Mouse (Mus musculus): ENCODE results near the gene Qrich1. TPM values are rescaled to one million over a fixed set of nuclear protein-coding genes. Genes with fewer than 3 reads are reported as not detected.

The Qrich1 gene
- polyA plus RNA-seq, 1 experiment from 2014 or later = 156 TPM

- Histone ChIP-seq H3K4me3 (replicated peaks) (no peak overlapping the region), H3K4me2 (no peak overlapping the region), H3K9ac (replicated peaks) (no peak overlapping the region), H3K27me3 (no peaks in the 10 kb centered on the region), H3K4me1 (replicated peaks) (peaks cover 15% of the 10 kb centered on the region), H3K36me3 (peaks cover 33% of the 10 kb centered on the region), H3K27ac (no peak overlapping the region), H3K9me3 (no peaks in the 10 kb centered on the region)
- no peak for ATAC-seq (ENCODE audit: insufficient number of reproducible peaks, insufficient read depth, low FRiP score, low TSS enrichment, low read depth)
- WGBS = 96% methylated on average over 4 of the region's 4 CpGs
Observed at GRCm38 (mm10) chr9:108523341-108523740, 6.7 kb downstream of the Qrich1 start.

- no peaks in the 10 kb centered on the region for H3K4me1 ChIP-seq (replicated peaks)
- H3K9me3 ChIP-seq = no peaks in the 10 kb centered on the region
- ATAC-seq (ENCODE audit: insufficient number of reproducible peaks, insufficient read depth, low FRiP score, low TSS enrichment, low read depth) = no peak
- H3K4me3 ChIP-seq (replicated peaks) = no peak overlapping the region
- H3K9ac ChIP-seq (replicated peaks) = no peak overlapping the region
- no peak overlapping the region for H3K4me2 ChIP-seq
- no peak overlapping the region for H3K27ac ChIP-seq
- H3K27me3 ChIP-seq = no peaks in the 10 kb centered on the region
- peaks cover 48% of the 10 kb centered on the region for H3K36me3 ChIP-seq
- WGBS = 89% methylated on average over 3 of the region's 3 CpGs
Observed at GRCm38 (mm10) chr9:108525400-108525799, 8.8 kb downstream of the Qrich1 start.

- Histone ChIP-seq H3K36me3 (peaks cover 82% of the 10 kb centered on the region), H3K27me3 (no peaks in the 10 kb centered on the region), H3K9ac (replicated peaks) (no peak overlapping the region), H3K4me3 (replicated peaks) (no peak overlapping the region), H3K9me3 (no peaks in the 10 kb centered on the region), H3K4me1 (replicated peaks) (no peaks in the 10 kb centered on the region), H3K27ac (no peak overlapping the region), H3K4me2 (no peak overlapping the region)
- no peak for ATAC-seq (ENCODE audit: insufficient number of reproducible peaks, insufficient read depth, low FRiP score, low TSS enrichment, low read depth)
- whole genome bisulfite sequencing = 88% methylated on average over 1 of the region's 1 CpGs
Observed at GRCm38 (mm10) chr9:108530954-108531353, 14.3 kb downstream of the Qrich1 start.

GRCm38 (mm10) chr9:108531496-108531895 is 14.9 kb downstream of the Qrich1 start:
- peaks cover 87% of the 10 kb centered on the region for H3K36me3 ChIP-seq
- no peak overlapping the region for H3K4me3 ChIP-seq (replicated peaks)
- no peaks in the 10 kb centered on the region for H3K4me1 ChIP-seq (replicated peaks)
- no peaks in the 10 kb centered on the region for H3K9me3 ChIP-seq
- no peaks in the 10 kb centered on the region for H3K27me3 ChIP-seq
- no peak for ATAC-seq (ENCODE audit: insufficient number of reproducible peaks, insufficient read depth, low FRiP score, low TSS enrichment, low read depth)
- H3K9ac ChIP-seq (replicated peaks) = no peak overlapping the region
- no peak overlapping the region for H3K27ac ChIP-seq
- no peak overlapping the region for H3K4me2 ChIP-seq
- 88% methylated on average over 1 of the region's 1 CpGs for WGBS

GRCm38 (mm10) chr9:108540846-108541245 is 24.2 kb downstream of the Qrich1 start:
- Histone ChIP-seq H3K27me3 (no peaks in the 10 kb centered on the region), H3K4me1 (replicated peaks) (no peaks in the 10 kb centered on the region), H3K27ac (no peak overlapping the region), H3K9me3 (no peaks in the 10 kb centered on the region), H3K36me3 (peaks cover 93% of the 10 kb centered on the region), H3K9ac (replicated peaks) (no peak overlapping the region), H3K4me3 (replicated peaks) (no peak overlapping the region), H3K4me2 (no peak overlapping the region)
- no peak for ATAC-seq (ENCODE audit: insufficient number of reproducible peaks, insufficient read depth, low FRiP score, low TSS enrichment, low read depth)

- H3K4me3 ChIP-seq (replicated peaks) = no peak overlapping the region
- H3K4me1 ChIP-seq (replicated peaks) = no peaks in the 10 kb centered on the region
- H3K4me2 ChIP-seq = no peak overlapping the region
- H3K27ac ChIP-seq = no peak overlapping the region
- 93% methylated on average over 3 of the region's 3 CpGs for WGBS
- H3K9ac ChIP-seq (replicated peaks) = no peak overlapping the region
- ATAC-seq (ENCODE audit: insufficient number of reproducible peaks, insufficient read depth, low FRiP score, low TSS enrichment, low read depth) = no peak
- H3K36me3 ChIP-seq = peaks cover 94% of the 10 kb centered on the region
- H3K9me3 ChIP-seq = no peaks in the 10 kb centered on the region
- H3K27me3 ChIP-seq = no peaks in the 10 kb centered on the region
Observed at GRCm38 (mm10) chr9:108545986-108546385, 29.4 kb downstream of the Qrich1 start.

GRCm38 (mm10) chr9:108546875-108547274 is 30.3 kb downstream of the Qrich1 start:
- H3K4me3 ChIP-seq (replicated peaks) = no peak overlapping the region
- no peak overlapping the region for H3K9ac ChIP-seq (replicated peaks)
- no peaks in the 10 kb centered on the region for H3K9me3 ChIP-seq
- H3K4me1 ChIP-seq (replicated peaks) = no peaks in the 10 kb centered on the region
- H3K36me3 ChIP-seq = peaks cover 93% of the 10 kb centered on the region
- no peak overlapping the region for H3K27ac ChIP-seq
- no peaks in the 10 kb centered on the region for H3K27me3 ChIP-seq
- WGBS = 97% methylated on average over 1 of the region's 1 CpGs
- H3K4me2 ChIP-seq = no peak overlapping the region
- ATAC-seq (ENCODE audit: insufficient number of reproducible peaks, insufficient read depth, low FRiP score, low TSS enrichment, low read depth) = no peak

GRCm38 (mm10) chr9:108559169-108559568 is 42.6 kb downstream of the Qrich1 start:
- 0 out of 2 replicates have a peak overlapping the region, but pooled peaks have one; percentile 7 for H3K27ac ChIP-seq
- no peak overlapping the region for H3K4me2 ChIP-seq
- no peak overlapping the region for H3K4me3 ChIP-seq (replicated peaks)
- no peaks in the 10 kb centered on the region for H3K9me3 ChIP-seq
- no peak for ATAC-seq (ENCODE audit: insufficient number of reproducible peaks, insufficient read depth, low FRiP score, low TSS enrichment, low read depth)
- H3K4me1 ChIP-seq (replicated peaks) = peaks cover 9% of the 10 kb centered on the region
- H3K36me3 ChIP-seq = peaks cover 83% of the 10 kb centered on the region
- H3K27me3 ChIP-seq = no peaks in the 10 kb centered on the region
- WGBS = 91% methylated on average over 4 of the region's 4 CpGs
- no peak overlapping the region for H3K9ac ChIP-seq (replicated peaks)

- no peaks in the 10 kb centered on the region for H3K27me3 ChIP-seq
- ATAC-seq (ENCODE audit: insufficient number of reproducible peaks, insufficient read depth, low FRiP score, low TSS enrichment, low read depth) = peak; percentile 96
- peak within 1 kb of the TSS; percentile 55 for H3K4me3 ChIP-seq (replicated peaks)
- peak within 1 kb of the TSS; percentile 69 for H3K27ac ChIP-seq
- WGBS = under 1% methylated on average over 53 of the region's 53 CpGs
- H3K9ac ChIP-seq (replicated peaks) = peak within 1 kb of the TSS; percentile 71
- H3K4me2 ChIP-seq = peak within 1 kb of the TSS; percentile 87
- H3K36me3 ChIP-seq = peaks cover 83% of the 10 kb centered on the region
- peaks cover 9% of the 10 kb centered on the region for H3K4me1 ChIP-seq (replicated peaks)
- H3K9me3 ChIP-seq = no peaks in the 10 kb centered on the region
Observed at GRCm38 (mm10) chr9:108560227-108560841, 43.7 kb downstream of the Qrich1 start, which contains the start of gene Impdh2. Gene Impdh2, plus strand, starts transcription at chr9:108560286.

GRCm38 (mm10) chr9:108563671-108564070 is 47.1 kb downstream of the Qrich1 start:
- peaks cover 58% of the 10 kb centered on the region for H3K36me3 ChIP-seq

GRCm38 (mm10) chr9:108564131-108564530 is 47.5 kb downstream of the Qrich1 start:
- no peak overlapping the region for H3K4me2 ChIP-seq
- peaks cover 33% of the 10 kb centered on the region for H3K4me1 ChIP-seq (replicated peaks)
- no peak overlapping the region for H3K27ac ChIP-seq
- H3K9ac ChIP-seq (replicated peaks) = no peak overlapping the region
- H3K27me3 ChIP-seq = no peaks in the 10 kb centered on the region
- no peak overlapping the region for H3K4me3 ChIP-seq (replicated peaks)
- ATAC-seq (ENCODE audit: insufficient number of reproducible peaks, insufficient read depth, low FRiP score, low TSS enrichment, low read depth) = no peak
- H3K9me3 ChIP-seq = no peaks in the 10 kb centered on the region
- 84% methylated on average over 7 of the region's 7 CpGs for WGBS
- H3K36me3 ChIP-seq = peaks cover 54% of the 10 kb centered on the region

More at GRCm38 (mm10) chr9:108563671-108564070, 47.1 kb downstream of the Qrich1 start:
- Histone ChIP-seq H3K4me2 (no peak overlapping the region), H3K27me3 (no peaks in the 10 kb centered on the region), H3K9me3 (no peaks in the 10 kb centered on the region), H3K4me1 (replicated peaks) (peaks cover 28% of the 10 kb centered on the region), H3K9ac (replicated peaks) (no peak overlapping the region), H3K4me3 (replicated peaks) (no peak overlapping the region), H3K27ac (no peak overlapping the region)
- 91% methylated on average over 8 of the region's 8 CpGs for WGBS
- no peak for ATAC-seq (ENCODE audit: insufficient number of reproducible peaks, insufficient read depth, low FRiP score, low TSS enrichment, low read depth)
